Mouse (Mus musculus) spleen, postnatal 36 days (tissue): ENCODE data around the gene Gm5134.
A peak's percentile ranks its signal among the peaks of the same experiment; 100 is the strongest.
"Not testable (repeated sequence)": the region's sequence is repeated elsewhere in the genome, so short reads cannot be mapped to it uniquely, and the experiment has no call there.

Source experiments
- DNase-seq, 2 experiments: peaks; one replicate each; pipeline ENCODE4 v3.0.0; 2022; ENCODE audit warnings: low spot score in 2 of 2, mixed read lengths in 1 of 2

Gene Gm5134

GRCm38 (mm10) chr10:75994531-75995210 is 40.4 kb downstream of the Gm5134 start:
- DNase-seq, result not testable (repeated sequence)

- no peak for DNase-seq
Measured at GRCm38 (mm10) chr10:75995463-75995862, 41.1 kb downstream of the Gm5134 start.

- DNase-seq, result no peak
Measured at GRCm38 (mm10) chr10:75996315-75996714, 42.0 kb downstream of the Gm5134 start.

GRCm38 (mm10) chr10:76001160-76001559 is 46.8 kb downstream of the Gm5134 start:
- no peak for DNase-seq

GRCm38 (mm10) chr10:76002101-76002521 is 47.8 kb downstream of the Gm5134 start:
- no peak for DNase-seq

GRCm38 (mm10) chr10:76002615-76003014 is 48.3 kb downstream of the Gm5134 start:
- DNase-seq, result no peak

- no peak for DNase-seq
Measured at GRCm38 (mm10) chr10:76003221-76003620, 48.9 kb downstream of the Gm5134 start.

- peak in 1 of 2 experiments; percentile 9 for DNase-seq
Measured at GRCm38 (mm10) chr10:76006385-76006784, 52.1 kb downstream of the Gm5134 start.

GRCm38 (mm10) chr10:76009812-76010211 is 55.5 kb downstream of the Gm5134 start:
- no peak for DNase-seq

- DNase-seq, result no peak
Measured at GRCm38 (mm10) chr10:76012922-76013321, 58.6 kb downstream of the Gm5134 start.

- DNase-seq, result no peak
Measured at GRCm38 (mm10) chr10:76016886-76017285, 62.6 kb downstream of the Gm5134 start.

GRCm38 (mm10) chr10:76021728-76022127 is 67.4 kb downstream of the Gm5134 start:
- no peak for DNase-seq

GRCm38 (mm10) chr10:76023921-76024320 is 69.6 kb downstream of the Gm5134 start:
- DNase-seq, result no peak

GRCm38 (mm10) chr10:76025470-76026190 is 71.3 kb downstream of the Gm5134 start:
- DNase-seq, result no peak

GRCm38 (mm10) chr10:76027127-76028015 is 73.1 kb downstream of the Gm5134 start:
- no peak for DNase-seq

- no peak for DNase-seq
Measured at GRCm38 (mm10) chr10:76028016-76028366, 73.7 kb downstream of the Gm5134 start.

GRCm38 (mm10) chr10:76028396-76028795 is 74.1 kb downstream of the Gm5134 start:
- no peak for DNase-seq

- no peak for DNase-seq
Measured at GRCm38 (mm10) chr10:76029276-76029675, 75.0 kb downstream of the Gm5134 start.

GRCm38 (mm10) chr10:76030496-76030895 is 76.2 kb downstream of the Gm5134 start:
- DNase-seq, result peak in 1 of 2 experiments; percentile 14

- no peak for DNase-seq
Measured at GRCm38 (mm10) chr10:76031511-76032401, 77.4 kb downstream of the Gm5134 start.
